Mouse (Mus musculus): ENCODE data around the gene Sbpl. TPM values are rescaled to one million over a fixed set of nuclear protein-coding genes. Genes with fewer than 3 reads are reported as not detected.

Sbpl gene
- polyA plus RNA-seq, 1 experiment from 2014 or later = not detected

GRCm38 (mm10) chr17:23979471-23979870 is 24.4 kb upstream of the Sbpl start:
- Histone ChIP-seq H3K9me3 (ENCODE audit: low read depth, low read length) (no peaks in the 10 kb centered on the region), H3K4me2 (no peak overlapping the region), H3K27ac (ENCODE audit: low read depth) (no peak overlapping the region), H3K36me3 (ENCODE audit: insufficient read depth) (no peaks in the 10 kb centered on the region), H3K4me3 (ENCODE audit: low read depth, low read length) (no peak overlapping the region), H3K9ac (no peak overlapping the region), H3K4me1 (ENCODE audit: insufficient read depth) (no peaks in the 10 kb centered on the region), H3K27me3 (ENCODE audit: insufficient read depth, low read length) (no peaks in the 10 kb centered on the region)
- 51% methylated on average over 3 of the region's 3 CpGs for WGBS
- no peak for TF ChIP-seq CTCF (IDR thresholded peaks at IDR 0.05; ENCODE audit: low read depth)
- ATAC-seq (ENCODE audit: insufficient read depth) (no peak), DNase-seq (no peak)

GRCm38 (mm10) chr17:23976665-23977064 is 21.6 kb upstream of the Sbpl start:
- DNase-seq = no peak
- H3K27ac ChIP-seq (ENCODE audit: low read depth) = no peak overlapping the region
- H3K9ac ChIP-seq = no peak overlapping the region
- no peak overlapping the region for H3K4me3 ChIP-seq (ENCODE audit: low read depth, low read length)
- 70% methylated on average over 4 of the region's 4 CpGs for WGBS
- H3K9me3 ChIP-seq (ENCODE audit: low read depth, low read length) = no peaks in the 10 kb centered on the region
- H3K4me2 ChIP-seq = no peak overlapping the region
- H3K27me3 ChIP-seq (ENCODE audit: insufficient read depth, low read length) = no peaks in the 10 kb centered on the region
- H3K4me1 ChIP-seq (ENCODE audit: insufficient read depth) = no peaks in the 10 kb centered on the region
- H3K36me3 ChIP-seq (ENCODE audit: insufficient read depth) = no peaks in the 10 kb centered on the region
- ATAC-seq (ENCODE audit: insufficient read depth) = no peak
- TF ChIP-seq CTCF (IDR thresholded peaks at IDR 0.05; ENCODE audit: low read depth) = no peak

- no peak for TF ChIP-seq CTCF (IDR thresholded peaks at IDR 0.05; ENCODE audit: low read depth)
- Histone ChIP-seq H3K9me3 (ENCODE audit: low read depth, low read length) (no peaks in the 10 kb centered on the region), H3K4me2 (no peak overlapping the region), H3K9ac (no peak overlapping the region; the same call in 1 of the 2 replicates), H3K36me3 (ENCODE audit: insufficient read depth) (no peaks in the 10 kb centered on the region), H3K4me3 (ENCODE audit: low read depth, low read length) (no peak overlapping the region), H3K4me1 (ENCODE audit: insufficient read depth) (no peaks in the 10 kb centered on the region), H3K27me3 (ENCODE audit: insufficient read depth, low read length) (no peaks in the 10 kb centered on the region), H3K27ac (ENCODE audit: low read depth) (no peak overlapping the region)
- ATAC-seq (ENCODE audit: insufficient read depth) (no peak), DNase-seq (no peak)
- 73% methylated on average over 9 of the region's 9 CpGs for WGBS
Observed at GRCm38 (mm10) chr17:23971315-23971714, 16.2 kb upstream of the Sbpl start.

- ATAC-seq (ENCODE audit: insufficient read depth) = peak; percentile 60; the same call in 1 of the 2 replicates
Observed at GRCm38 (mm10) chr17:23969231-23969630, 14.2 kb upstream of the Sbpl start.

GRCm38 (mm10) chr17:23968780-23969179 is 13.7 kb upstream of the Sbpl start:
- H3K4me2 ChIP-seq = no peak overlapping the region
- H3K27me3 ChIP-seq (ENCODE audit: insufficient read depth, low read length) = no peaks in the 10 kb centered on the region
- no peak overlapping the region for H3K27ac ChIP-seq (ENCODE audit: low read depth)
- 50% methylated on average over 2 of the region's 2 CpGs for WGBS
- no peaks in the 10 kb centered on the region for H3K4me1 ChIP-seq (ENCODE audit: insufficient read depth)
- no peaks in the 10 kb centered on the region for H3K9me3 ChIP-seq (ENCODE audit: low read depth, low read length)
- H3K36me3 ChIP-seq (ENCODE audit: insufficient read depth) = no peaks in the 10 kb centered on the region
- H3K4me3 ChIP-seq (ENCODE audit: low read depth, low read length) = no peak overlapping the region
- DNase-seq (no peak), ATAC-seq (ENCODE audit: insufficient read depth) (no peak)
- H3K9ac ChIP-seq = no peak overlapping the region
- no peak for TF ChIP-seq CTCF (IDR thresholded peaks at IDR 0.05; ENCODE audit: low read depth)

More at GRCm38 (mm10) chr17:23969231-23969630, 14.2 kb upstream of the Sbpl start:
- DNase-seq = peak; percentile 87
- Histone ChIP-seq H3K9ac (no peak overlapping the region), H3K27me3 (ENCODE audit: insufficient read depth, low read length) (no peaks in the 10 kb centered on the region), H3K4me1 (ENCODE audit: insufficient read depth) (no peaks in the 10 kb centered on the region), H3K27ac (ENCODE audit: low read depth) (no peak overlapping the region), H3K9me3 (ENCODE audit: low read depth, low read length) (no peaks in the 10 kb centered on the region), H3K4me3 (ENCODE audit: low read depth, low read length) (no peak overlapping the region), H3K36me3 (ENCODE audit: insufficient read depth) (no peaks in the 10 kb centered on the region), H3K4me2 (no peak overlapping the region)
- 0% methylated on average over 1 of the region's 1 CpGs for WGBS
- TF ChIP-seq CTCF (IDR thresholded peaks at IDR 0.05; ENCODE audit: low read depth) = peak; percentile 82

- Histone ChIP-seq H3K4me1 (ENCODE audit: insufficient read depth) (no peaks in the 10 kb centered on the region), H3K36me3 (ENCODE audit: insufficient read depth) (no peaks in the 10 kb centered on the region), H3K27ac (ENCODE audit: low read depth) (no peak overlapping the region), H3K9me3 (ENCODE audit: low read depth, low read length) (no peaks in the 10 kb centered on the region), H3K27me3 (ENCODE audit: insufficient read depth, low read length) (no peaks in the 10 kb centered on the region), H3K9ac (no peak overlapping the region), H3K4me2 (no peak overlapping the region), H3K4me3 (ENCODE audit: low read depth, low read length) (no peak overlapping the region)
- no peak for ATAC-seq (ENCODE audit: insufficient read depth)
- 76% methylated on average over 10 of the region's 10 CpGs for WGBS
- no peak for TF ChIP-seq CTCF (IDR thresholded peaks at IDR 0.05; ENCODE audit: low read depth)
- no peak for DNase-seq
Observed at GRCm38 (mm10) chr17:23966658-23967401, 11.8 kb upstream of the Sbpl start.

GRCm38 (mm10) chr17:23965805-23966425 is 10.8 kb upstream of the Sbpl start:
- 34% methylated on average over 6 of the region's 6 CpGs for WGBS
- Histone ChIP-seq H3K9ac (no peak overlapping the region), H3K9me3 (ENCODE audit: low read depth, low read length) (no peaks in the 10 kb centered on the region), H3K27ac (ENCODE audit: low read depth) (no peak overlapping the region), H3K27me3 (ENCODE audit: insufficient read depth, low read length) (no peaks in the 10 kb centered on the region), H3K4me1 (ENCODE audit: insufficient read depth) (no peaks in the 10 kb centered on the region), H3K36me3 (ENCODE audit: insufficient read depth) (no peaks in the 10 kb centered on the region), H3K4me2 (no peak overlapping the region), H3K4me3 (ENCODE audit: low read depth, low read length) (no peak overlapping the region)
- DNase-seq (no peak), ATAC-seq (ENCODE audit: insufficient read depth) (no peak)
- TF ChIP-seq CTCF (IDR thresholded peaks at IDR 0.05; ENCODE audit: low read depth) = no peak
